Mouse (Mus musculus): ENCODE results near the gene Fam222b.

GRCm38 (mm10) chr11:78194411-78195100 is 100.1 kb downstream of the Fam222b start:
- TF ChIP-seq CTCF (IDR thresholded peaks at IDR 0.05; ENCODE audit: low read depth) = no peak
- TF ChIP-seq EP300 (IDR thresholded peaks at IDR 0.05; ENCODE audit: low read depth) = no peak

Measured in liver, postnatal 0 days (tissue).